10 mouse cellular contexts compared by ENCODE assay signal in genomic region chr11:84521751-84522299, GRCm38 (mm10). TPM values are rescaled to one million over a fixed set of nuclear protein-coding genes. Genes with fewer than 3 reads are reported as not detected.
DNase-seq lines count a peak whose midpoint lies in the region; ATAC-seq and TF ChIP-seq lines count a peak whose summit lies in the region.
"Had no signal": no experiment of that assay in that cellular context is flagged by ENCODE, and none has a peak within 500 bp of the region (broad histone marks: within the 10 kb centered on the region; RNA-seq: fewer than 3 reads in every experiment).

No protein-coding gene starts in this region.

- no peak overlapping the region for H3K9ac ChIP-seq in lung, postnatal 0 days (replicated peaks; ENCODE audit: low read depth)
- no peak overlapping the region for H3K9ac ChIP-seq in intestine, postnatal 0 days (ENCODE audit: low read depth, low read length)
- H3K9ac ChIP-seq in neural tube, embryonic 13.5 days = peak overlapping the region; percentile 89

- peak; percentile 39 for DNase-seq in cerebellum, adult 11 months
- DNase-seq in lung, postnatal 0 days (ENCODE audit: low spot score) = no peak
- DNase-seq in lung, adult 18-20 months = no peak
- DNase-seq in gastrocnemius, postnatal 14 days = no peak

- peak overlapping the region; percentile 54; the same call in 1 of the 2 replicates for H3K4me2 ChIP-seq in lung, postnatal 0 days (replicated peaks; ENCODE audit: low read depth, low read length)
- H3K4me2 ChIP-seq in intestine, postnatal 0 days (replicated peaks; ENCODE audit: low read depth) = no peak overlapping the region; the same call in 1 of the 2 replicates
- peak overlapping the region; percentile 66 for H3K4me2 ChIP-seq in neural tube, embryonic 13.5 days

- no peaks in the 10 kb centered on the region for H3K36me3 ChIP-seq in lung, postnatal 0 days (ENCODE audit: insufficient read depth, low read length)
- H3K36me3 ChIP-seq in intestine, postnatal 0 days (ENCODE audit: control insufficient read depth, insufficient read depth) = no peaks in the 10 kb centered on the region
- H3K36me3 ChIP-seq in neural tube, embryonic 13.5 days = peaks cover 4% of the 10 kb centered on the region; the same call in 1 of the 2 replicates

- H3K9me3 ChIP-seq in lung, postnatal 0 days (ENCODE audit: low read length) = no peaks in the 10 kb centered on the region
- H3K9me3 ChIP-seq in intestine, postnatal 0 days (ENCODE audit: control insufficient read depth) = no peaks in the 10 kb centered on the region
- no peaks in the 10 kb centered on the region for H3K9me3 ChIP-seq in neural tube, embryonic 13.5 days

- H3K4me1 ChIP-seq in lung, postnatal 0 days (ENCODE audit: insufficient read depth, low read depth, low read length) = peaks cover 29% of the 10 kb centered on the region; the same call in 1 of the 2 replicates
- peaks cover 11% of the 10 kb centered on the region; the same call in 1 of the 2 replicates for H3K4me1 ChIP-seq in intestine, postnatal 0 days (replicated peaks; ENCODE audit: control insufficient read depth, insufficient read depth, low read length)
- peaks cover 41% of the 10 kb centered on the region for H3K4me1 ChIP-seq in neural tube, embryonic 13.5 days (replicated peaks)

- ATAC-seq in cerebellum, adult (ENCODE audit: insufficient number of reproducible peaks, low FRiP score, low TSS enrichment) = no peak
- ATAC-seq in lung, postnatal 0 days = no peak
- ATAC-seq in intestine, postnatal 0 days = no peak
- ATAC-seq in neural tube, embryonic 13.5 days (ENCODE audit: low read depth) = no peak
- no peak for ATAC-seq in megakaryocyte progenitor cell, adult 5-6 weeks (replicated peaks; ENCODE audit: poor library complexity)

- WGBS in lung, postnatal 0 days = 26% methylated on average over 24 of the region's 24 CpGs
- WGBS in intestine, postnatal 0 days = 21% methylated on average over 24 of the region's 24 CpGs
- 3% methylated on average over 24 of the region's 24 CpGs for WGBS in neural tube, embryonic 13.5 days

- intact Hi-C loops in gastrocnemius, postnatal 14 days (cut with DNase I; ENCODE audit: low total_unique reads) = no loop called here

- no peak overlapping the region for H3K27ac ChIP-seq in lung, postnatal 0 days (ENCODE audit: low read length)
- H3K27ac ChIP-seq in intestine, postnatal 0 days (ENCODE audit: low read depth, low read length) = no peak overlapping the region
- peak overlapping the region; percentile 91 for H3K27ac ChIP-seq in neural tube, embryonic 13.5 days (replicated peaks)

- TF ChIP-seq EP300 in lung, postnatal 0 days (IDR thresholded peaks at IDR 0.05) = no peak

- peak overlapping the region; percentile 31; the same call in 1 of the 2 replicates for H3K4me3 ChIP-seq in lung, postnatal 0 days (ENCODE audit: low read depth, low read length)
- H3K4me3 ChIP-seq in intestine, postnatal 0 days (ENCODE audit: low read depth, low read length) = peak overlapping the region; percentile 40; the same call in 1 of the 2 replicates
- peak overlapping the region; percentile 56 for H3K4me3 ChIP-seq in neural tube, embryonic 13.5 days

- H3K27me3 ChIP-seq in lung, postnatal 0 days (replicated peaks; ENCODE audit: insufficient read depth, low read length) = peaks cover 92% of the 10 kb centered on the region
- peaks cover 97% of the 10 kb centered on the region for H3K27me3 ChIP-seq in intestine, postnatal 0 days (replicated peaks; ENCODE audit: control insufficient read depth, insufficient read depth, low read length)
- H3K27me3 ChIP-seq in neural tube, embryonic 13.5 days = peaks cover 94% of the 10 kb centered on the region

- TF ChIP-seq CTCF in lung, postnatal 0 days (IDR thresholded peaks at IDR 0.05) = no peak
- TF ChIP-seq CTCF in intestine, postnatal 0 days (IDR thresholded peaks at IDR 0.05; ENCODE audit: low read depth) = no peak

RNA-seq across cellular contexts. Expression of gene Lhx1, which starts 3.5 kb away (rescaled TPM):
- polyA plus RNA-seq in lung, postnatal 0 days (2015; fragmentation: Nextera tagmentation; extraction: Ambion mirVana) = 0.26 TPM in 2 replicates
- polyA plus RNA-seq in intestine, postnatal 0 days (2015; fragmentation: Nextera tagmentation; extraction: Ambion mirVana) = 0.16 and 0.25 TPM in 2 replicates
- 50.0 and 58.8 TPM in 2 replicates for polyA plus RNA-seq in neural tube, embryonic 13.5 days (2015; fragmentation: Nextera tagmentation; extraction: Ambion mirVana)
- not detected in 2 replicates for total RNA-seq in megakaryocyte progenitor cell, adult 5-6 weeks (2015)
- total RNA-seq in megakaryocyte progenitor cell, adult 5-6 weeks (2017) = 0.07 TPM in 1 of 2 replicates, not detected in the other
- not detected for total RNA-seq in gastrocnemius, postnatal 14 days (2021)
- total RNA-seq: heart, adult 18-20 months had no signal
- polyA plus RNA-seq: urinary bladder, adult 2 months had no signal

RNA-seq across cellular contexts. Expression of gene Aatf, which starts 8.5 kb away (rescaled TPM):
- polyA plus RNA-seq in lung, postnatal 0 days (2015; fragmentation: Nextera tagmentation; extraction: Ambion mirVana) = 19.4 and 20.9 TPM in 2 replicates
- polyA plus RNA-seq in intestine, postnatal 0 days (2015; fragmentation: Nextera tagmentation; extraction: Ambion mirVana) = 25.6 and 26.6 TPM in 2 replicates
- 50.0 and 51.7 TPM in 2 replicates for polyA plus RNA-seq in neural tube, embryonic 13.5 days (2015; fragmentation: Nextera tagmentation; extraction: Ambion mirVana)
- 56.9 and 60.5 TPM in 2 replicates for total RNA-seq in megakaryocyte progenitor cell, adult 5-6 weeks (2015)
- 98.8 and 108 TPM in 2 replicates for total RNA-seq in megakaryocyte progenitor cell, adult 5-6 weeks (2017)
- total RNA-seq in gastrocnemius, postnatal 14 days (2021) = 10 to 100 TPM; 10.5 to 10.9 TPM

Comparison
In these comparisons a context has a peak if more than half of its experiments do, and no peak if none do; other contexts are left out.
1. RNA of gene Lhx1, which starts 3.5 kb away (polyA plus RNA-seq): 50.0 to 58.8 TPM in neural tube, embryonic 13.5 days; 0.26 TPM in lung, postnatal 0 days and 0.16 to 0.25 TPM in intestine, postnatal 0 days; every median in the first group is over 10 times any median in the second.
2. Peak in every context shown above with its lines, with median percentiles within 50 percentile points of each other: H3K4me3 ChIP-seq.